Mouse (Mus musculus) T-cell, adult 2 months (primary cell): ENCODE results near the gene Smyd2.

Experiments used
- DNase-seq: peaks from one replicate; pipeline ENCODE4 v3.0.0; 2022; ENCODE audit warnings: low spot score

Gene Smyd2

GRCm38 (mm10) chr1:189921818-189922592 is at the start of gene Smyd2:
Gene Smyd2, minus strand, starts transcription at chr1:189922363.
- peak; percentile 48 for DNase-seq

GRCm38 (mm10) chr1:189970381-189970780 is 48.2 kb upstream of the Smyd2 start:
- DNase-seq, result no peak

GRCm38 (mm10) chr1:189968027-189968426 is 45.9 kb upstream of the Smyd2 start:
- no peak for DNase-seq

- no peak for DNase-seq
Observed at GRCm38 (mm10) chr1:189960481-189960880, 38.3 kb upstream of the Smyd2 start.

GRCm38 (mm10) chr1:189959802-189960201 is 37.6 kb upstream of the Smyd2 start:
- no peak for DNase-seq

GRCm38 (mm10) chr1:189951861-189952260 is 29.7 kb upstream of the Smyd2 start:
- DNase-seq, result no peak

- no peak for DNase-seq
Observed at GRCm38 (mm10) chr1:189947411-189947810, 25.2 kb upstream of the Smyd2 start.

- DNase-seq, result no peak
Observed at GRCm38 (mm10) chr1:189946126-189946525, 24.0 kb upstream of the Smyd2 start.

GRCm38 (mm10) chr1:189941786-189942185 is 19.6 kb upstream of the Smyd2 start:
- no peak for DNase-seq

- DNase-seq, result no peak
Observed at GRCm38 (mm10) chr1:189936436-189937105, 14.4 kb upstream of the Smyd2 start.

- DNase-seq, result peak; percentile 15
Observed at GRCm38 (mm10) chr1:189933480-189934202, 11.5 kb upstream of the Smyd2 start.

- DNase-seq, result no peak
Observed at GRCm38 (mm10) chr1:189932976-189933375, 10.8 kb upstream of the Smyd2 start.

GRCm38 (mm10) chr1:189932190-189932589 is 10.0 kb upstream of the Smyd2 start:
- DNase-seq, result no peak

- no peak for DNase-seq
Observed at GRCm38 (mm10) chr1:189929896-189930295, 7.7 kb upstream of the Smyd2 start.

GRCm38 (mm10) chr1:189927644-189928043 is 5.5 kb upstream of the Smyd2 start:
- peak; percentile 39 for DNase-seq

- no peak for DNase-seq
Observed at GRCm38 (mm10) chr1:189926279-189926678, 4.1 kb upstream of the Smyd2 start.

- no peak for DNase-seq
Observed at GRCm38 (mm10) chr1:189923871-189924568, 1.9 kb upstream of the Smyd2 start.

GRCm38 (mm10) chr1:189923157-189923556 is 994 bp upstream of the Smyd2 start:
- no peak for DNase-seq

GRCm38 (mm10) chr1:189922721-189923120 is 558 bp upstream of the Smyd2 start:
- DNase-seq, result no peak

GRCm38 (mm10) chr1:189921568-189921817 is 670 bp downstream of the Smyd2 start:
- no peak for DNase-seq

GRCm38 (mm10) chr1:189920701-189921567 is 1.2 kb downstream of the Smyd2 start:
- DNase-seq, result no peak

GRCm38 (mm10) chr1:189919756-189920155 is 2.4 kb downstream of the Smyd2 start:
- no peak for DNase-seq
